Mouse (Mus musculus) left cerebral cortex, adult 9 months (tissue): ENCODE measurements around the gene Las1l.
"Not testable (repeated sequence)": the region's sequence is repeated elsewhere in the genome, so short reads cannot be mapped to it uniquely, and the experiment has no call there.

ENCODE experiments used
- DNase-seq, 2 experiments: peaks; one replicate each; pipeline ENCODE4 v3.0.0; 2022; ENCODE audit warnings: low spot score in 2 of 2

The Las1l gene

DNA sequence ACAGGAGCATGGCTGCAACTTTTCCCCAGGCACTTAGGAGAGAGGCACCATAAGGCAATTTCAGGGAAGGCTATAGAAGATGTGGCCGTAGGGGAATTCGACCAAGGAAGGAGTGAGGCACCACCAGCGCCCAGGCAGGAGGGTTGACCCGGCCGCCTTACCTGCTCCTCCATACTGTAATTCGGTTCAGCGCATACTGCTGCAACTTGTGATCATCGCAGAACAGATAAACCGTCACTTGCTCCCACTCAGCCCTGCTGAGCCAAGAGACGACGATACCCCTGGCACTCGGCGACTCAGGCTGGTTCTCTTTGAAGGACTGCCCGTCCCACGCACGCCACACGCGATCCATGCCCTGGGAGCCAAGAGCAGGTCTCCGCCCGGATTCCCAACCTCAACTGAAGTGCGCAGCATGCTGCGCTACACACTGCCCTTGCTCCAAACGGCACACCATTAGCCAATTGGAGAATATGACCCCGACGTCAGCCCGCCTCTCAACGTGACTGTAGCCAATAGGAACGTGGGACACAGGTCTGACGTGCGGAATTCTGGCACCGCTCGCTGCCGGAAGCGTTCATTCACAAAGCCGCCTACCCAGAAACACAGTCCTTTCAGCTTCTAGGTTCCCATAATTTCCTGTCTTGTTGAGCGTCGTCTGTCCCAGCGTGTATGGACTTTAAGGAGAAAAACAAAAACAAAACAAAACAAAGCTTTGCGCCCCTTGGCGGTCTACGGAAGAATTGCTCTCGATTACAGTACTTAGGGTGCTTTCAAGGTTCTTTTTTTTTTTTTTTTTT lies at the start of gene Las1l:
Gene Las1l, minus strand, starts transcription at position 466 of the 797 bp plus-strand sequence.
- DNase-seq = peak; percentile 88 to 93

DNA sequence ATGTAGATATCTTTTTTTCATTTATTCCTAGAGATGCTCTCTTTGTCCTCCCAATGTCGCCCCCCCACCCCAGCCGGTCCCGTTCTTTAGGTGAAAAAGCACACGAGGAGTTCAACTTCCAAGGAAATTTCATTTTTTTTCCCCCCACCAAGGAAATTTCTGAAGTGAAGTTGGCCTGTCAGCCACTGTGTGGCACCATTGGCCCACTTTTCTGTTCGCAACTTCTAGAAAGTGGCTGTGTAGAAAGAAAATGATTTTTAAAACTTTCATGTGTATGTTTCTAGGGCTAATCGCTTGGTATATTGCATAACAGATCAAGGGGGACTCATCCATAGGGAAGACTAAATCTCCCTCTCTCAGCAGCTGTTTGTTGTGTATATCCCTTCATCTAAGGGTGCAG lies 49.6 kb upstream of the Las1l start:
- DNase-seq = no peak

DNA sequence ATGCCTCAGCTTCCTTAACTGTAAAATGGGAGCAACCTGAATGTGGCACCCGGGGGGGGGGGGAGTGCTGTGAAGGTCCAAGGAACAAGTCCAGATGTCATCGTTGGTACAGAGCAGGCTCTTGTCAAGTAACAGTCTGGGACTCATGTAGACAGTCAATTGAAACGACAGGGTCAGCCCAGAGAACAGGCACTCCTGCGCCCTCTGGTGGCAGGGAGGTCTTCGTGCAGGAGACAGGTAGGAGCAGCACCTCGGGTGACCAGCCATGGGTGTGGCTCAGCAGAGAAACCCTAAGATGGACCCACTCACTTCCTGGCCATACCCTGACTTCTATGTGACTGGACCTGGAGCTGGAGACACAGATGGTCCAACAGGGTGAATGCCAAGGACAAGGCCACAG lies 42.8 kb upstream of the Las1l start:
- DNase-seq = no peak

DNA sequence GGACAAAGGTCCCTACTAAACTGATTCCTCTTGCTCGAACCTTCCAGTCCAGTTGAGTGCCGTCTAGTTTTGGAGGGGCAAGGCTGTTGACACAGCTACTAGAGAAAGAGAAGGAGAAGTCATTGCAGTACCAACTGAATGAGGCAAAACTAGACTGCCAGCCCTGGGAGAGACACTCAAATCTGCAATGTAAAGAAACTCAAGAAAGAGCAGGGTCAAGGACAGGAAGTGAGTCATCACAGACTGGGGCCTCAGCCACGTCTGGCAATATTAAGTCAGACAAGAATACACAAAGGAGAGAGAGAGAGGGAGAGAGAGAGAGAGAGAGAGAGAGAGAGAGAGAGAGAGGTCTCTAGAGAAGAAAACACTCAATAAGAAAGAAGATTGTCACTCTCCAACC lies 36.4 kb upstream of the Las1l start:
- no peak for DNase-seq

DNA sequence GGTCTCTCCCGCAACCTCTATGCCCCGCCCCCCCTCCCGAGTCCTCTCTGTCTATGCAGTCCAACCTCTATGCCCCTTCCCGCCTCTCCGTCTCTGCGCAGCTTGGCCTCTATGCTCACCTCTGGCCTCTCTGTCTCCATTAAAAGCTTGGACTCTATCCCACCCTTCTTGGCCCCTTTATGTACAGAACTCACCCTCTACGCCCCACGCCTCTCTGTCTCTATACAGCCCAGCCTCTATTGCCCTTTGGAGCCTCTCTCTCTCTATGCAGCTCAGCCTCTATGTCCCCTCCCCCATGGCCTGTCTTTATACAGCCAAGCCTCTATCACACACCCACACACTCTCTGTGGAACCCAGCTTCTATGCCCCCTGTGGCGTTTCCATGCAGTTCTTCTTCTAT lies 13.2 kb upstream of the Las1l start:
- no peak for DNase-seq

DNA sequence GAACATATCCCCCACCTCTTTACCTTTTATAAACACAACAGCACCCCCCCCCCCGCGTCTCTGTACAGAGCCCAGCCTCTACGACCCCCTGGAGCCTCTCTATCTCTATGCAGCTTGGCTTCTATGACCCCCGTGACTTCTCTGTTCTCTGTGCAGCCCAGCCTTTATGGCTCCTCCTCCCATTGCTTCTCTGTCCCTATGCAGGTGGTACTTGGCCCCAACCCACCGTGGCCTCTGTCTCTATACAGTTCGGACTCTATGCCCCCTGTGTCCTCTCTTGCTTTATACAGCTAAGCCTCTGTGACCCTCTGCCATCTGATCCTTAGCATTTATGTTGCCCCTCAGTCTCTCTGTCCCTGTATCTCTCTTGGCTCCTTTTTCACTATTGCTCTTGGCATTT lies 12.4 kb upstream of the Las1l start:
- DNase-seq = no peak

DNA sequence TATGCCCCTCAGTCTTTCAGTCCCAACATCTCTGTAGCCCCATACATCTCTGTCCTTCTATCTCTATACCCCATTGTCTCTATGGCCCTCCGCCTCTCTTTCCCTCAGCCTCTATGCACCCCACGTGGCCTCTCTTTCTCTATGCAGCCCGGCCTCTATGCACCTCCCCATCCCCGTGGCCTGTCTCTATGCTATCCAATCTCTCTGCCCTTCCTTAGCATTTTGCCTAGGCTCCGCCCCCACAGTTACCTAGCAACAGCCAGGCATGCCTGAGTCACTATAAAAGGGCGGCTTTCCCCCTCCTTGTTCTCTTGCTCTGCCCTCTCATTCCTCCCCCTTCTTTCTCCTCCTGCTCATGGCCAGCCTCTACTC lies 11.8 kb upstream of the Las1l start:
- DNase-seq = peak; percentile 71 to 76

DNA sequence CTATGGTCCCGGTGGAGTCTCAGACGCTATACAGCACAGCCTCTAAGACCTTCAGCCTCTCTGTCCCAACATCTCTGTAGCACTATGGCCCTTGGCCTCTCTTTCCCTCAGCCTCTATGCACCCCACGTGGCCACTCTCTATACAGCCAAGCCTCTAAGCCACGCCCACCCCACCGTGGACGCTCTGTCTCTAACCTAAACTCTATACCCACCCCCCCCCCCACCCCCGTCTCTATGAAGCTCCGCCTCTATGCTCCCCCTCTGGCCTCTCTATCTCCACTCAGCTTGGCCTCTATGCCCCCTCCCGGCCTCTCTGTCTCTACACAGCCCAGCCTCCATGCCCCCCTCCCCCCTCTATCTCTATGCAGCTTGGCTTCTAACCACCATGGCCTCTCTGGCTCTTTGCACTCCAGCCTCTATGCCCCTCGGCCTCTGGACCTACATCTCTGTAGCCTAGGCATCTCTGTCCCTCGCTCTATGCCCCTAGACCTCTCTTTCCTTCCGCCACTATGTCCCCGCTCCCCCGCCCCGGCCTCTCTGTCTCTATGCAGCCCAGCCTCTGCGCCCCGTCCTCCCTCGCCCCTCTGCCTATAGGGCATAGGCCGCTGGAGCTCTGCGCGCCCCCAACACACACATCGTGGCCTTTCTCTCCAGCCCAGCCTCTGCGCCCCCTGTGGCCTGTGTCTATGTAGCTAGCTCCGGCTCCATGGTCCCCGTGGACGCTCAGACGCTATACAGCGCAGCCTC lies 11.3 kb upstream of the Las1l start:
- peak; percentile 9 to 42 for DNase-seq

DNA sequence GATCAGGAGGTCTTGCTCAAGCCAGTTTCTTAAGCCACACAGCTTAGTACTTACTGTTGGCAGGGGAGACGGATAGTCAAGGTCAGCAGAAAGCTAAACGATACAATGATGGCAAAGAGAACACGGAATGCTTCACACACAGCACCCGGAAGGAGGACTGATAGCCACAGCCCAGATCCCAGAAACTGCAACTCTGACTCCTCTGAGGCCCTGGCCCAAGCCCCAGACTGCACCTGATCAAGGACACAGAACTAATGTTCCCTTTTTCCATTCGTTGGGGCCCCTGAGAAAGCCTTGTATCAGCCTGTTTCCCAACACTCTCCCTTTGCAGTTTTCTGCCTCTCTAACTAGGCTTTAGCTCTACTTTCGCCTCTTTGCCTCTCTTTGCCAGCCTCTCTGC lies 8.3 kb upstream of the Las1l start:
- DNase-seq = no peak

DNA sequence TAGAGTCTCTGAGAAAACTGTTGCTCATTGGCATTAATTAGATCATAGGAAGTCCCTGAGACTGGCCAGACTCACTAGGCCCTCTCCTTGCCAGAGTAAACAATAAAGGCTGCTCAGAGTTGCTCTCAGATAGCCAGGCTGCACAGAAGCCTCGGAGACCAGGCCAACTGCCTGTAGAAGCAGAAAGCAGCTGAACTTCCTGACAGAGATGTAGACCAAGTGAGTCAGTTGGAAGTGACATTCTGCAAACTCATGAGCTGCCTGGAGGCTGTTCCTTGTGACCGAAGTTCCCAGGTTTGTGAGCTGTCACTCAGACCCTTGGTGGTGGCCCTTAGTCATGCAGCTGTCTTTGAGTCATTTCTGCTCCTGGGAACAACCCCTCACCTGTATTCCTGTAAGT lies 6.6 kb upstream of the Las1l start:
- DNase-seq = no peak

DNA sequence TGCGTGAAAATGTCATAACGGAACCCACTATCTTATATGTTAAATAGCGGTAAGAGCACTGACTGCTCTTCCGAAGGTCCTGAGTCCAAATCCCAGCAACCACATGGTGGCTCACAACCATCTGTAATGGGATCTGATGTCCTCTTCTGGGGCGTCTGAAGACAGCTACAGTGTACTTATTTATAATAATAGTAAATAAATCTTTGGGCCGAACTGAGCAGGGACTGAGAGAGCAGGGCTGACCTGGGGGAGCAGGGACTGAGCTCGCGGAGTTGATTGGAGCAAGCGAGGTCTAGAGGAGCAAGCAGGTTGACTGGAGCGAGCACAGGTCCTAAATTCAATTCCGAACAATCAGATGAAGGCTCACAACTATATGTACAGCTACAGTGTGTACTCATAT lies 699 bp upstream of the Las1l start:
- DNase-seq = not testable (repeated sequence)

DNA sequence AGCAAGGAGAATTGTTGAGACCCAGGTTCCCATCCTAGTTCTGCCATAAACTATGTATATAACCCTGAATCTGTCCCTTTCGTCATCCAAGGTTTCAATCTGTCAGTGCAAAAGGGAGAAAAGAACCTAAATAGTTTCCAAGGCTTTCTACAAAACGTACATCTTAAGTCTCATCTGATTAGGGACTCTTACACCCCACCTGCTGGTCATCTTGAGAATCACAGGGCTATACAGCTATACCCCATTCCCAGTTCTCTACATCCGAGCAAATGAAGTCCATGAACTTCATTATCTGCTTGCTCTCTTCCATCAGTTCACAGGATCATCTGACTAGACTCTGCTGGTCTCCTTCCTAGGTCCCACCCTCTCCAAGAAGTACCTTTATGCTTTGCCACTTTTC lies 6.0 kb downstream of the Las1l start:
- DNase-seq = peak in 1 of 2 experiments; percentile 52

DNA sequence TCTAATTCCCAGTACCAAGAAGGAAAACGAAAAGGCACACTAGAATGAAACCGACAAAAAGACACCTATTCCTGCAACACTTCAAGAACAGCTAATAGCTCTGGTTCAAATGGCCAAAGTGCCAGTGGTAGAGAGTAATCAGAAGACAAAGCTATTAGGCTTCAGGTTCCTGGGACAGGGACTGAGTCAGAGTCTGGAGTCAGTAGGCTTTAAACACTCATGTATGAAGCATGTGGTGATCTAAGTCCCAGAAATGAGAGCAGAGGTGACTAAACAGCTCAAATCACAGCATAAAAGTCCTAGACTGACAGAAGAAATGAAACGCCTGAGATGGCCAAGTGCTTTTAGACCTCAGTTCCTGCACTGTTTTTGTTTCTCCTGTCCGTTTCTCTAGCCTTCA lies 8.6 kb downstream of the Las1l start:
- DNase-seq = no peak

DNA sequence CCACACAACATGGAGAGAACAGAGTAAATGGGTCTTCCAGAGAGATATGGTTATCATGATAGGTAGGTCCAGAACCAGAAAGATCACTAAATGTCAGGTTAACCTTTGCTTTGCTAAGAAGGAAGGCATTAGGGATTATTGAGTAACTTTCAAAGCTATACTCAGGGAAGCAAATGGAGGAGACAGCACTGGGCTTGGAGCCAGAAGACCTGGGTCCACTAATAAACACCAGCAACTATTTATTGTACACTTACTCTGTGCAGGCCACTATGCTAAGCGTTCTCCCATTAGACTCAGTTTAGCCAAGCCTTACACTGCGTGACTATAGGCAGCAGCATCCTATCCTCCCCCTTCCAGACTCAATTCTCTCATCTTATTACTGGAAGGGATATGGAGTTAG lies 11.3 kb downstream of the Las1l start:
- DNase-seq = no peak

DNA sequence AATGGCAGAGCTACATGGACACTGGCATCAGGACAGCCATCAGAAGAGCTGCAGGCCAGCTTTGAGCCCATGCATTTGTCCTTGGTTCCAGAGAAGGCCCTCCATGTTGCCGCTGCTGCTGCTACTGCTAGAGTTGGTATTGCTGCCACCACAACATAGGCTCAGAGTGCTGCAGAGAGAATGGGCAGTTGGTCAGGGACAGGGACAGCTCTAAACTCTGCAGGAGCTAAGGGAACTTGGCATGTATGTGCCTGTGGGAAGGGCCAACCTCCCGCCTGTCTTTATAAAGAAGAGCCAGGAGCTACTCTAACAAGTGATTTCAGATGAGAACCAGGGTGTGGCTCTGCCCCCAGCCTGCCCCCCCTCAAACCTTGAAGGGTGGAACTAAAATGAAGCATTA lies 21.3 kb downstream of the Las1l start:
- no peak for DNase-seq

DNA sequence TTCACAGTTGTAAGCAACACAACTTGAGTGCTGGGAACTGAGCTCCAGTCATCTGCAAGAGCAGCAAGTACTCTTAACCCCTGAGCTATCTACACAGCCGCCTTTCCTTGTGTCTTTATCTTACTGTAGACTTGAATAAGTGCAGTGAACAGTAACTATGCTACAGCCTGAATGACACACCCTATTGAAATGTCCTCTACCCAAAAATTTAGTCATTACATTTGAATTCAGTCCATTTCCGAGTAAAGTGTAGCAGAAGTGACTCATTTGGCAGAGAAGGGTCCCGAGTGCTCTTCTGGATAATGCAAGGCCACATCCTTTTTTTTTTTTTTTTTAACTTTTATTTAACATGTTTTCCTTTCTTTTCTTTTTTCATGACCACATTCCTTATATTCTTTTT lies 54.0 kb downstream of the Las1l start:
- DNase-seq = no peak
